Mouse (Mus musculus) E14TG2a.4 (cell line): ENCODE results near the gene S100a1.

Experiments
- H3K27me3 ChIP-seq: 2 replicates; pipeline ENCODE4 v1.6.1; 2014; ENCODE audit warnings: low read length, control low read depth; ENCODE audit not compliant: insufficient read depth
- H3K36me3 ChIP-seq: 2 replicates; pipeline ENCODE4 v1.6.1; 2014; ENCODE audit warnings: low read length, control low read depth; ENCODE audit not compliant: insufficient read depth
- H3K4me1 ChIP-seq: replicated peaks from 2 replicates; pipeline ENCODE4 v1.6.1; 2014; ENCODE audit warnings: low read depth, low read length, control low read depth
- H3K4me3 ChIP-seq: replicated peaks from 2 replicates; pipeline ENCODE4 v1.5.1; 2014; ENCODE audit warnings: mild to moderate bottlenecking, low read length
- H3K9me3 ChIP-seq: 2 replicates; pipeline ENCODE4 v1.6.1; 2014; ENCODE audit warnings: low read length, control low read depth
- CTCF ChIP-seq: conservative IDR thresholded peaks from 2 replicates; pipeline ENCODE4 v1.5.1; 2014; ENCODE audit warnings: low read length
- NANOG ChIP-seq: IDR thresholded peaks from 2 replicates; pipeline ENCODE4 v1.6.1; 2014; ENCODE audit warnings: borderline replicate concordance, low read length, mixed read lengths
- POU5F1 ChIP-seq: IDR thresholded peaks from 2 replicates; pipeline ENCODE4 v1.6.1; 2014; ENCODE audit warnings: low read length, borderline replicate concordance

S100a1 gene

GRCm38 (mm10) chr3:90465081-90465685, 49.0 kb downstream of the S100a1 start:
- Histone ChIP-seq H3K4me3 (peak overlapping the region; percentile 85), H3K36me3 (no peaks in the 10 kb centered on the region), H3K4me1 (peaks cover 21% of the 10 kb centered on the region), H3K9me3 (no peaks in the 10 kb centered on the region), H3K27me3 (peaks cover 62% of the 10 kb centered on the region)
- TF ChIP-seq NANOG (no peak), CTCF (no peak), POU5F1 (no peak)

- Histone ChIP-seq H3K9me3 (no peaks in the 10 kb centered on the region), H3K27me3 (peaks cover 62% of the 10 kb centered on the region), H3K4me3 (peak overlapping the region; percentile 85), H3K4me1 (peaks cover 25% of the 10 kb centered on the region), H3K36me3 (no peaks in the 10 kb centered on the region)
- no peak for TF ChIP-seq POU5F1
These were observed 49.6 kb downstream of the S100a1 start for GRCm38 (mm10) chr3:90464552-90465080.

GRCm38 (mm10) chr3:90462579-90462978, 51.6 kb downstream of the S100a1 start:
- H3K36me3 ChIP-seq = peaks cover 5% of the 10 kb centered on the region; the same call in 1 of the 2 replicates
- H3K4me1 ChIP-seq = peaks cover 36% of the 10 kb centered on the region
- no peaks in the 10 kb centered on the region for H3K9me3 ChIP-seq
- peaks cover 58% of the 10 kb centered on the region for H3K27me3 ChIP-seq
- TF ChIP-seq POU5F1 (no peak), NANOG (no peak), CTCF (no peak)
- no peak overlapping the region for H3K4me3 ChIP-seq

GRCm38 (mm10) chr3:90461935-90462334, 52.3 kb downstream of the S100a1 start:
- no peak overlapping the region for H3K4me3 ChIP-seq
- TF ChIP-seq CTCF (no peak), NANOG (no peak), POU5F1 (no peak)
- peaks cover 39% of the 10 kb centered on the region for H3K4me1 ChIP-seq
- peaks cover 11% of the 10 kb centered on the region for H3K36me3 ChIP-seq
- H3K9me3 ChIP-seq = no peaks in the 10 kb centered on the region
- peaks cover 57% of the 10 kb centered on the region for H3K27me3 ChIP-seq
